Mouse (Mus musculus) lung, adult 2 months (tissue): ENCODE results near the gene Slc7a9.

Source experiments
- CTCF ChIP-seq: fragments of 200-500 bp; IDR thresholded peaks from 2 replicates; pipeline ENCODE4 v1.5.1; 2011; ENCODE audit warnings: mild to moderate bottlenecking, low read length, control low read depth; ENCODE audit not compliant: insufficient read depth
- POLR2A ChIP-seq: fragments of 200-500 bp; IDR thresholded peaks from 2 replicates; pipeline ENCODE4 v1.6.1; 2011; ENCODE audit warnings: low read depth, mild to moderate bottlenecking, control low read depth, low read length, borderline replicate concordance; ENCODE audit errors: extremely low read depth

DNA sequence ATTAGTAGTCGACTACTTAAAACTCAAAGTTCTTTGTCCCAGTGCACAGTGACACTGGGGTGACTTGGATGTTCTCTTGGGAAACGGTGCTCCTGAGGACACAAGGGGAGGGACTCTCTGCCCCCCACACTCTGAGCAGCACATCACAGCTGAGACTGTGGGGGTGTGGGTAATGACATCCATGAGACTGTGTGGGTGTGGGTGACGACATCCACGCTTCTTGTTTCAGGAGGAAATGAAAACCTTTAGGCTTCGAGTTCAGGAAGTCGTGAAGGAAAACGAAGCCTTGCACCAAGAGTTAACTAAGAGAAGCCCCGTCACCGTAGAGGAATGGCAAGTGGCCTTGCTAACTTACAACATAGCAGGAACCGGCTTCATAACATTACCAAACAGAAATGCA is 25.5 kb upstream of the Slc7a9 start:
- TF ChIP-seq POLR2A, result no peak
- no peak for TF ChIP-seq CTCF
